Mouse (Mus musculus) intestine, postnatal 0 days (tissue): Measurements from ENCODE around the gene Tacr2. TPM values are rescaled to one million over a fixed set of nuclear protein-coding genes. Genes with fewer than 3 reads are reported as not detected.

ENCODE experiments used
- ATAC-seq: fragments of 200-750 bp; cut with Nextera tagmentation; 2 replicates; pipeline ENCODE4 v1.8.0; 2017; ENCODE audit warnings: mild to moderate bottlenecking, moderate TSS enrichment, moderate library complexity
- H3K27ac ChIP-seq: fragments of 300-500 bp; sonication (generic); 2 replicates; pipeline ENCODE4 v1.5.1; 2014; ENCODE audit warnings: mild to moderate bottlenecking, low read depth, low read length, moderate library complexity
- H3K27me3 ChIP-seq: fragments of 300-500 bp; sonication (generic); replicated peaks from 2 replicates; pipeline ENCODE4 v1.6.1; 2014; ENCODE audit warnings: low read length, mixed read lengths; ENCODE audit not compliant: control insufficient read depth, insufficient read depth
- H3K36me3 ChIP-seq: fragments of 300-500 bp; sonication (generic); 2 replicates; pipeline ENCODE4 v1.6.1; 2014; ENCODE audit warnings: mild to moderate bottlenecking, moderate library complexity; ENCODE audit not compliant: control insufficient read depth, insufficient read depth
- H3K4me1 ChIP-seq: fragments of 300-500 bp; sonication (generic); replicated peaks from 2 replicates; pipeline ENCODE4 v1.6.1; 2014; ENCODE audit warnings: antibody characterized with exemption, low read length, mixed read lengths; ENCODE audit not compliant: control insufficient read depth, insufficient read depth
- H3K4me2 ChIP-seq: fragments of 300-500 bp; sonication (generic); replicated peaks from 2 replicates; pipeline ENCODE4 v1.6.1; 2014; ENCODE audit warnings: low read depth, mild to moderate bottlenecking, moderate library complexity
- H3K4me3 ChIP-seq: fragments of 300-500 bp; sonication (generic); 2 replicates; pipeline ENCODE4 v1.5.1; 2014; ENCODE audit warnings: low read depth, low read length
- H3K9ac ChIP-seq: fragments of 300-500 bp; sonication (generic); 2 replicates; pipeline ENCODE4 v1.6.1; 2014; ENCODE audit warnings: mild to moderate bottlenecking, low read depth, low read length
- H3K9me3 ChIP-seq: fragments of 300-500 bp; sonication (generic); 2 replicates; pipeline ENCODE4 v1.6.1; 2016; ENCODE audit warnings: mixed run types; ENCODE audit not compliant: control insufficient read depth
- CTCF ChIP-seq: sonication (generic); IDR thresholded peaks from 2 replicates; pipeline ENCODE4 v1.5.1; 2016; ENCODE audit warnings: low read depth, mild to moderate bottlenecking, control low read depth, antibody characterized with exemption, moderate library complexity
- WGBS: fragments of 180-500 bp; shearing (Covaris S2); extraction: QIAGEN DNeasy Blood & Tissue Kit; methylation state at CpG from one replicate; pipeline ENCODE4 v1.1.7; 2014; 5-methylcytosine and 5-hydroxymethylcytosine counted together
- polyA plus RNA-seq: library from polyadenylated mRNA; unstranded; fragments of >200 nt; fragmentation: Nextera tagmentation; extraction: Ambion mirVana; gene quantifications from 2 replicates; pipeline ENCODE4 v1.2.1, GENCODE M21; 2015

Tacr2 gene
- polyA plus RNA-seq, 1 experiment from 2014 or later = 0.90 TPM

DNA sequence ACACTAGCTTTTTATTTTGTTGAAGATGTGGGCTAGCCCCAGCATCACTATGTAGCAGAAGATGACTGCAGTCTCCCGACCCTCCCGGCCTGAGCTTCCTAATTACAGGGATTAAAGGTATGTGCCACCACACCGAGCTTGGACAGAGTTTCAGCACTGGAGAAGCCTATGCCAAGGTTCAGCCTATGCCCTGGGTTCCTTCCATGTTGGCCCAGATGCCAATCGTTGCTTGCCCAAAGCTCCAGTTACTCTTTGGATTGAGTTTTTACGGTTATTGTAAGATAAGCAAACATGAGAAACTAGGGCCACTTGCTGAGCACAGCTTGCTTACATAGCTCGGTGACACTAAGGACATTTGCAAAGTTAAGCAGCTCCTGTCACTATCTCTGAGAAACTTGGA, 52.9 kb downstream of the Tacr2 start:
- Histone ChIP-seq H3K27me3 (no peaks in the 10 kb centered on the region), H3K36me3 (peaks cover 6% of the 10 kb centered on the region; the same call in 1 of the 2 replicates), H3K4me1 (no peaks in the 10 kb centered on the region), H3K9ac (no peak overlapping the region), H3K9me3 (no peaks in the 10 kb centered on the region), H3K27ac (no peak overlapping the region), H3K4me3 (no peak overlapping the region), H3K4me2 (no peak overlapping the region)
- ATAC-seq = no peak
- WGBS = 67% methylated on average over 6 of the region's 6 CpGs
- no peak for TF ChIP-seq CTCF

- WGBS = 55% methylated on average over 3 of the region's 3 CpGs
- ATAC-seq = no peak
These were observed 54.2 kb downstream of the Tacr2 start for GRCm38 (mm10) chr10:62306483-62306882.

DNA sequence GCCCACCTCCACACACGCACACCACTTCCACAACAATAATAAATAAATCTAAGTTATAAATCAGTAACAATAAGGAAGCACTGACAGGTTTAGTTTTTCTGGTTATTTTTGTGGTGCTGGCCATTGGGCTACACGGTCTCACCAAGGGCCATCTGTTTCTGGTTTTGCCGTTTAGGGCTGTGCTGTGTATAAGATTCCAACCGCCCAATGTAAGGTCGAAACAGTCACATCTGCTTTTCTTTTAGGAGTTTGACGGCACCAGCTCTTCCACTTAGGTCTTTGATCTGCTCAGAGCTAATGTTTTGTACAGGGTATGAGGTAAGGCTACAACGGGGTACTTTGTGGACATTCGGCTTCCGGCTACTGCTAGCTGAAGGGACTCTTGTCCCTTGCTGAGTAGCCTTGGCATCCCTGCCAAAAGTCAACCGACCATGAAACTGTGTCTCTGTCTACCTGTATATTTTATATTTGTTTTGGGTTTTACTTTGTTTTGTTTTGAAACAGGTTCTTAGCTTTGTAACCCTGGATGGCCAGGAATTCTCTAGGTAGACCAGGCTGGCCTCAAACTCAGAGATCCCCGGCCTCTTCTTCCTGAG, 56.8 kb downstream of the Tacr2 start:
- Histone ChIP-seq H3K9me3 (no peaks in the 10 kb centered on the region), H3K9ac (no peak overlapping the region), H3K27me3 (no peaks in the 10 kb centered on the region), H3K36me3 (peaks cover 6% of the 10 kb centered on the region; the same call in 1 of the 2 replicates), H3K4me2 (no peak overlapping the region), H3K4me1 (no peaks in the 10 kb centered on the region), H3K4me3 (no peak overlapping the region), H3K27ac (no peak overlapping the region)
- WGBS = 86% methylated on average over 11 of the region's 11 CpGs
- no peak for ATAC-seq
- no peak for TF ChIP-seq CTCF

More at GRCm38 (mm10) chr10:62306483-62306882, 54.2 kb downstream of the Tacr2 start:
- H3K4me1 ChIP-seq = no peaks in the 10 kb centered on the region
- peaks cover 6% of the 10 kb centered on the region; the same call in 1 of the 2 replicates for H3K36me3 ChIP-seq
- no peak for TF ChIP-seq CTCF
- no peak overlapping the region for H3K9ac ChIP-seq
- no peak overlapping the region for H3K27ac ChIP-seq
- H3K9me3 ChIP-seq = no peaks in the 10 kb centered on the region
- no peak overlapping the region for H3K4me2 ChIP-seq
- no peak overlapping the region for H3K4me3 ChIP-seq
- H3K27me3 ChIP-seq = no peaks in the 10 kb centered on the region

DNA sequence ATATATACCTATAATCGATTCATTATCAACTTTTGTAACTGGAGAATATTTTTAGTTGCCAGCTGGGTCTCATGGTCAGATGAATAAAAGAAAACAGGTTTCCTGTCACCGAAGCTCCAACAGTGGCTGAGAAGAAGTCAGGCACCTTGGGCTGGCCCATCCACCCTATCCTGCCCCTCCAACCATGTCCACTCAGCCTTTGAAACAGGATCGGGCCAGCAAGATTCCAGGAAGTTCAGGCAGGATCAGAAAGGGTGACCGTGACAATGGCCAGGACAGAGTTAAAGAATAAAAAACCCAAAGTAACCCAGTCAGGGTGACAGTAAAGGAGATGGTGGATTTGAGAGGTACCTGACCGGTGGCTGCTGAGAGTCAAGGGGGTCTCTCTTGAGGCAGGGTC, 57.4 kb downstream of the Tacr2 start:
- no peaks in the 10 kb centered on the region for H3K4me1 ChIP-seq
- no peak overlapping the region for H3K9ac ChIP-seq
- no peak overlapping the region for H3K4me3 ChIP-seq
- H3K9me3 ChIP-seq = no peaks in the 10 kb centered on the region
- H3K27ac ChIP-seq = no peak overlapping the region
- no peak overlapping the region for H3K4me2 ChIP-seq
- H3K36me3 ChIP-seq = peaks cover 1% of the 10 kb centered on the region; the same call in 1 of the 2 replicates
- H3K27me3 ChIP-seq = no peaks in the 10 kb centered on the region
- no peak for TF ChIP-seq CTCF
- 92% methylated on average over 5 of the region's 5 CpGs for WGBS
- ATAC-seq = no peak

- TF ChIP-seq CTCF = no peak
These were observed 58.2 kb downstream of the Tacr2 start for GRCm38 (mm10) chr10:62310259-62311039.

DNA sequence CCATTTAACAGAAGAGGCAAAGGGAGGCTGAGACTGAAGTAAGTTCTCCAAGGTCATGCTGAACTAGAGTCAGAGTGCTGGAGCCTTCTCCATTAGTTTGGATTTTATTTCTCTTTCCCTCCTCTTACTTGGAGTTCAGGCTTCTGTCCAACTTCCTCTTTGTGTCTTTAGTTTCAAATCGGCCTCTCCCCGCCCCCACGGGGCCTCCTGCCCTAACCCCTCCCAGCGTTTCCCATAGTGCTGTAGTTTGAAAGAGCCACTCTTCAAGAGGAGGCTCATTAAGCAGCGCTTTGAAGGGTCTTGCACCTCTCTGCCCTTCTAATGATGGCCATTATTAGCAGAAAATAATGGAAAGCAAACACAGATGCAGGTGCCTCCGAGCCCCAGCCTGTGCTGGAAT, 59.2 kb downstream of the Tacr2 start:
- no peak for ATAC-seq
- H3K36me3 ChIP-seq = no peaks in the 10 kb centered on the region
- no peaks in the 10 kb centered on the region for H3K4me1 ChIP-seq
- no peak for TF ChIP-seq CTCF
- H3K9me3 ChIP-seq = no peaks in the 10 kb centered on the region
- H3K4me3 ChIP-seq = no peak overlapping the region
- 29% methylated on average over 6 of the region's 6 CpGs for WGBS
- H3K9ac ChIP-seq = no peak overlapping the region
- H3K27me3 ChIP-seq = no peaks in the 10 kb centered on the region
- no peak overlapping the region for H3K27ac ChIP-seq
- peak overlapping the region; percentile 40 for H3K4me2 ChIP-seq

More at GRCm38 (mm10) chr10:62310259-62311039, 58.2 kb downstream of the Tacr2 start:
- H3K4me3 ChIP-seq = no peak overlapping the region
- no peaks in the 10 kb centered on the region for H3K36me3 ChIP-seq
- no peak for ATAC-seq
- 79% methylated on average over 10 of the region's 10 CpGs for WGBS
- no peaks in the 10 kb centered on the region for H3K4me1 ChIP-seq
- H3K9me3 ChIP-seq = no peaks in the 10 kb centered on the region
- no peak overlapping the region for H3K4me2 ChIP-seq
- H3K27ac ChIP-seq = no peak overlapping the region
- H3K9ac ChIP-seq = no peak overlapping the region
- H3K27me3 ChIP-seq = no peaks in the 10 kb centered on the region
